Mouse (Mus musculus) hematopoietic multipotent progenitor cell, adult 10-12 weeks (in vitro differentiated cells): ENCODE measurements around the gene 5430419D17Rik. TPM values are rescaled to one million over a fixed set of nuclear protein-coding genes. Genes with fewer than 3 reads are reported as not detected.

ENCODE experiments used
- polyA plus RNA-seq: library from polyadenylated mRNA; stranded (reverse); fragments of >175 nt; gene quantifications from 2 replicates; pipeline ENCODE4 v1.2.3, GENCODE M21; 2012; ENCODE audit warnings: low replicate concordance

5430419D17Rik gene
- polyA plus RNA-seq = 0.02 TPM in 1 of 2 replicates, not detected in the other

GRCm38 (mm10) chr7:131174121-131174520 is at the start of gene 5430419D17Rik:
TSS of gene 5430419D17Rik (plus strand) at chr7:131174402.

DNA sequence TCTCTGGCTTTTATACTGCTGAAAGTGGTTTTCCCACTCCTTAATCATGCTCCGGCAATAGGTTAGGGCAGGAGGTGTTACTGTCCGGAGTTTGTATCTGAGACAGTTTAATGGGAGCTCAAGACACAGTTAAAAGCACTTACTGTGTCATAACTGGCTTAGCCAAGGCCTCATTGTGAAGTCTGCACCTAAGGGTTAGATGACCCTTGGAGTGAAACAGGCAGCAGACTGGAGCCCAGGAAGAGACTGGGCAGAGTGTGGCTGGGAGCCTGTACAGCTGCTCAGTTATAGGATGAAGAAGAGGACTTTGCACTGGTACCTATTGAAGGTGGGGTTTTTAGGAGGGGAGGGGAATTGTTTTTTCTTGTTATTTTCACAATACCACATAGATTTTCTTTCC is 28.0 kb upstream of the 5430419D17Rik start, which contains the start of gene 4933402N03Rik:
Gene 4933402N03Rik (minus strand): TSS at position 101 of the 400 bp plus-strand sequence.

GRCm38 (mm10) chr7:131322192-131322591 is 148.0 kb downstream of the 5430419D17Rik start, which contains the start of gene Cuzd1:
TSS of gene Cuzd1 (minus strand) at chr7:131322292.

DNA sequence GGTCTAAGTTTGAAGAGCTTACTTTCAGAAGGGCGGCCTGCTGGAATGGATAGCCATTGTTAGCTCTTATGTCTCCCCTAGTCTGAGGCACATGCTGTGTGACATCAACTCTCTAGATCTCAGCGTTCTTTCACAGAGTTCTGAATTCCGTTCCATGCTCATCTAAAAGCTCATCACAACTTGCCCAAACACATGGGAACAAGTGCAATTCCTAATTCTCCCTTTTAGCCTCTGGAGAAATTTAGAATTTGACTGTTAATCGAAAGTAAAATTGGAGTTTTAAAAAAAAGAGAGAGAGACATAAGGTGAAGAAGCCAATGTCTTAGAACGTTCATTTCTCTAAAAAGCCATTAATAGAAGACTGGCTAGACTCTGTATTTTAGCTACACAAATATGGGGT is 155.2 kb downstream of the 5430419D17Rik start, which contains the start of gene Fam24b:
Gene Fam24b (minus strand): TSS at position 101 of the 400 bp plus-strand sequence.

DNA sequence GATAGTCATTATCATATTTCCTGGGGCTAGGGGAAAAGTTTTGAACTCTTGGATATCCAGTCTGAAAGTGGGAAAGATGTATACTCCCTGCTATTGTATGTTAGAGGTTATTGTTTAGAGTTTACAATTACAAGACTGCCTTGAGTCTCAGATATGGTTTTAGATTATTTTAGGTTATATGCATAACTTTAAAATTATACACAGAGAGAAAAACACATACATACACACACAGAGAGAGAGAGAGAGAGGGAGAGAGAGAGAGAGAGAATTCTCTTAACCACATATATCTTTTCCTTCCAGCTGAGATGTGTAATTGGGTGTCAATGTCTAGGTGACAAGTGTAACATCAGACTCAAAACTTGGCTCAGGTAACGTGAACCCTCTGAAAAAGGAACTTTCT is 159.4 kb downstream of the 5430419D17Rik start, which contains the start of gene Fam24a:
Gene Fam24a (plus strand): TSS at position 301 of the 400 bp plus-strand sequence.

Other genes starting within 250 kb of the 5430419D17Rik start
- 1.0 and 1.6 TPM in 2 replicates for gene Htra1, start 238.3 kb upstream of the 5430419D17Rik start, polyA plus RNA-seq
- 0.02 TPM in 1 of 2 replicates, not detected in the other for gene Dmbt1, start 142.3 kb upstream of the 5430419D17Rik start, polyA plus RNA-seq
- gene 4933402N03Rik, start 28.1 kb upstream of the 5430419D17Rik start, polyA plus RNA-seq = not detected in 2 replicates
- not detected in 2 replicates for gene Cuzd1, start 147.9 kb downstream of the 5430419D17Rik start, polyA plus RNA-seq
- gene Fam24b, start 155.1 kb downstream of the 5430419D17Rik start, polyA plus RNA-seq = not detected in 2 replicates
- not detected in 2 replicates for gene Fam24a, start 159.5 kb downstream of the 5430419D17Rik start, polyA plus RNA-seq
- 10.1 and 27.6 TPM in 2 replicates for gene 2310057M21Rik, start 188.4 kb downstream of the 5430419D17Rik start, polyA plus RNA-seq
- gene Pstk, start 196.7 kb downstream of the 5430419D17Rik start, polyA plus RNA-seq = 17.1 and 33.2 TPM in 2 replicates
- 2.3 and 11.5 TPM in 2 replicates for gene Ikzf5, start 236.1 kb downstream of the 5430419D17Rik start, polyA plus RNA-seq
- gene Acadsb, start 236.2 kb downstream of the 5430419D17Rik start, polyA plus RNA-seq = 3.0 and 3.5 TPM in 2 replicates